Mouse (Mus musculus): ENCODE data around the gene Bdnf.

The Bdnf gene

GRCm38 (mm10) chr2:109674532-109674931 lies at the start of gene Bdnf:
TSS of gene Bdnf (plus strand) at chr2:109674700.
- DNase-seq, result no peak

- DNase-seq, result no peak
These were observed 47.6 kb upstream of the Bdnf start for GRCm38 (mm10) chr2:109626864-109627263.

- DNase-seq, result peak; percentile 36
These were observed 718 bp upstream of the Bdnf start for GRCm38 (mm10) chr2:109673509-109674455.

- DNase-seq, result peak; percentile 5
These were observed 551 bp downstream of the Bdnf start for GRCm38 (mm10) chr2:109675051-109675450.

- peak; percentile 49 for DNase-seq
These were observed 1.6 kb downstream of the Bdnf start for GRCm38 (mm10) chr2:109675973-109676617.

GRCm38 (mm10) chr2:109676618-109676974 lies 2.1 kb downstream of the Bdnf start:
- no peak for DNase-seq

- peak; percentile 70 for DNase-seq
These were observed 3.0 kb downstream of the Bdnf start for GRCm38 (mm10) chr2:109677221-109678089.

- DNase-seq, result peak; percentile 87
These were observed 3.5 kb downstream of the Bdnf start for GRCm38 (mm10) chr2:109678090-109678409.

- DNase-seq, result peak; percentile 6
These were observed 4.0 kb downstream of the Bdnf start for GRCm38 (mm10) chr2:109678454-109678853.

GRCm38 (mm10) chr2:109679446-109679845 lies 4.9 kb downstream of the Bdnf start:
- DNase-seq, result no peak

- DNase-seq, result no peak
These were observed 6.6 kb downstream of the Bdnf start for GRCm38 (mm10) chr2:109681071-109681470.

- DNase-seq, result no peak
These were observed 14.2 kb downstream of the Bdnf start for GRCm38 (mm10) chr2:109688661-109689060.

GRCm38 (mm10) chr2:109692266-109693177 lies 18.0 kb downstream of the Bdnf start:
- DNase-seq, result peak; percentile 53

GRCm38 (mm10) chr2:109693178-109694115 lies 18.9 kb downstream of the Bdnf start:
- DNase-seq, result peak; percentile 64

- DNase-seq, result peak; percentile 31
These were observed 19.8 kb downstream of the Bdnf start for GRCm38 (mm10) chr2:109694116-109694837.

- DNase-seq, result peak; percentile 74
These were observed 20.3 kb downstream of the Bdnf start for GRCm38 (mm10) chr2:109694838-109695225.

GRCm38 (mm10) chr2:109697151-109697550 lies 22.7 kb downstream of the Bdnf start:
- no peak for DNase-seq

- DNase-seq, result no peak
These were observed 25.8 kb downstream of the Bdnf start for GRCm38 (mm10) chr2:109700291-109700690.

GRCm38 (mm10) chr2:109703588-109703987 lies 29.1 kb downstream of the Bdnf start:
- DNase-seq, result no peak

GRCm38 (mm10) chr2:109704053-109704452 lies 29.6 kb downstream of the Bdnf start:
- no peak for DNase-seq
